Mouse (Mus musculus) telencephalon, adult 2 months (tissue): ENCODE measurements around the gene Tnks1bp1.

ENCODE experiments used
- DNase-seq: peaks from one replicate; pipeline ENCODE4 v3.0.0-alpha.2; 2011; ENCODE audit warnings: low read depth, low spot score

The Tnks1bp1 gene

GRCm38 (mm10) chr2:85088716-85089646 lies 41.2 kb downstream of the Tnks1bp1 start:
- no peak for DNase-seq

- peak; percentile 50 for DNase-seq
Measured at GRCm38 (mm10) chr2:85091325-85091724, 43.5 kb downstream of the Tnks1bp1 start.

GRCm38 (mm10) chr2:85093376-85093775 lies 45.6 kb downstream of the Tnks1bp1 start:
- DNase-seq: no peak

- DNase-seq: no peak
Measured at GRCm38 (mm10) chr2:85095906-85096305, 48.1 kb downstream of the Tnks1bp1 start.

GRCm38 (mm10) chr2:85098014-85098413 lies 50.2 kb downstream of the Tnks1bp1 start:
- no peak for DNase-seq

GRCm38 (mm10) chr2:85098824-85099511 lies 51.1 kb downstream of the Tnks1bp1 start:
- DNase-seq: no peak

- no peak for DNase-seq
Measured at GRCm38 (mm10) chr2:85103201-85103600, 55.4 kb downstream of the Tnks1bp1 start.

- DNase-seq: no peak
Measured at GRCm38 (mm10) chr2:85105426-85106013, 57.7 kb downstream of the Tnks1bp1 start.

GRCm38 (mm10) chr2:85106068-85106790 lies 58.4 kb downstream of the Tnks1bp1 start:
- no peak for DNase-seq

GRCm38 (mm10) chr2:85106941-85107340 lies 59.1 kb downstream of the Tnks1bp1 start:
- DNase-seq: no peak

GRCm38 (mm10) chr2:85110288-85110875 lies 62.6 kb downstream of the Tnks1bp1 start:
- DNase-seq: no peak
